Mouse (Mus musculus) liver, embryonic 12.5 days (tissue): ENCODE results near the gene Prkcb. TPM values are rescaled to one million over a fixed set of nuclear protein-coding genes. Genes with fewer than 3 reads are reported as not detected.

Experiments
- ATAC-seq: fragments of 200-750 bp; cut with Nextera tagmentation; 2 replicates; pipeline ENCODE4 v1.8.0; 2017; ENCODE audit warnings: moderate number of reproducible peaks, mild to moderate bottlenecking, moderate library complexity
- H3K27ac ChIP-seq: fragments of 300-500 bp; sonication (generic); 2 replicates; pipeline ENCODE4 v1.5.1; 2016; ENCODE audit warnings: mild to moderate bottlenecking
- H3K27me3 ChIP-seq: fragments of 300-500 bp; sonication (generic); replicated peaks from 2 replicates; pipeline ENCODE4 v1.6.1; 2016; ENCODE audit warnings: mild to moderate bottlenecking, moderate library complexity
- H3K36me3 ChIP-seq: fragments of 300-500 bp; sonication (generic); 2 replicates; pipeline ENCODE4 v1.6.1; 2016; ENCODE audit warnings: mild to moderate bottlenecking, moderate library complexity
- H3K4me1 ChIP-seq: fragments of 300-500 bp; sonication (generic); 2 replicates; pipeline ENCODE4 v1.6.1; 2016
- H3K4me2 ChIP-seq: fragments of 300-500 bp; sonication (generic); 2 replicates; pipeline ENCODE4 v1.6.1; 2016; ENCODE audit warnings: mild to moderate bottlenecking, moderate library complexity
- H3K4me3 ChIP-seq: fragments of 300-500 bp; sonication (generic); 2 replicates; pipeline ENCODE4 v1.5.1; 2016; ENCODE audit warnings: mild to moderate bottlenecking, moderate library complexity
- H3K9ac ChIP-seq: fragments of 300-500 bp; sonication (generic); 2 replicates; pipeline ENCODE4 v1.6.1; 2016; ENCODE audit warnings: mild to moderate bottlenecking, moderate library complexity
- H3K9me3 ChIP-seq: fragments of 300-500 bp; sonication (generic); replicated peaks from 2 replicates; pipeline ENCODE4 v1.6.1; 2016; ENCODE audit warnings: mild to moderate bottlenecking, moderate library complexity
- WGBS: fragments of 180-500 bp; shearing (Covaris S2); methylation state at CpG from one replicate; pipeline ENCODE4 v1.1.7; 2016; ENCODE audit not compliant: insufficient replicate concordance; 5-methylcytosine and 5-hydroxymethylcytosine counted together
- polyA plus RNA-seq: library from polyadenylated mRNA; unstranded; fragments of >200 nt; fragmentation: Nextera tagmentation; extraction: Ambion mirVana; gene quantifications from 2 replicates; pipeline ENCODE4 v1.2.1, GENCODE M21; 2016

Gene Prkcb
- polyA plus RNA-seq, 1 experiment from 2014 or later = 2.3 TPM

DNA sequence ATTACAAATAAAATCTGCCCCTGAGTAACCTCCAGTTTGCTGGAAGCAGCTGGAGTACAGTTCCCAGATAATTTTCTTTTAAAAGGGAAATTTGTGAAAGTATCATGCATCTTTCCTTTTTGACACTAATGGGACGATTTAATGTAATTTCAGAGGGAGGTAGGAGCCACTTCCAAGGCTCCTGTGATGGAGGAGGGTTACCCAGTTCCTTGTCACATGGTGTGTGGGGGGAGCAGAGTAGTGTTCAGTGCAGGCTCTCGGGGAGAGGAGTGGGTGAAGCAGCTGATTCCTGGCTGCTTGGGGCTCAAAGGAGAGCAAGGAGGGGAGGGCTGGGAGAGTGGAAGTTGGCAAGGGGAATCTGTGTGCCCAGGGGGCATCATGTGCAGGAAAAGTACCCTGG is 68.4 kb downstream of the Prkcb start:
- H3K36me3 ChIP-seq = no peaks in the 10 kb centered on the region

DNA sequence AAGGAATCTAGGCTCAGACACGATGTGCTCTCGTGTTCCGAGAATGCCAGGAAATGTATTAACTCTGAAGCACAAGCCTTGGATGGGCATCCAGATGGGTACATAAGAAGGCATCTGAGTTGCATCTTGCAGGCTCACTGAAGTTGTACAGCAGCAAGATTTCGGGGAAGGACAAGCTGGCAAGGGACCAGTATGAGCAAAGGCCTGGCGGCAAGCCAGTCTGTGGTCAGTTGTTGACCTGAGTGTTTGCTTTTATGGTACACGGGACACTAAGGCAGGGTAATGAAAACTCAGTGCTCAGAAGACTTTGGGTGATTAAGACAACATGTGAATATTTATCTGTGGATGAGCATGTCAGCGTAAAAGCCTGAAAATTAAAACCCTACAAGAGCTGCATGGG is 69.3 kb downstream of the Prkcb start:
- no peak overlapping the region for H3K4me3 ChIP-seq
- no peaks in the 10 kb centered on the region for H3K4me1 ChIP-seq
- WGBS = 75% methylated on average over 7 of the region's 7 CpGs
- H3K27me3 ChIP-seq = no peaks in the 10 kb centered on the region
- H3K27ac ChIP-seq = no peak overlapping the region
- no peak overlapping the region for H3K4me2 ChIP-seq
- H3K36me3 ChIP-seq = no peaks in the 10 kb centered on the region
- no peaks in the 10 kb centered on the region for H3K9me3 ChIP-seq
- no peak for ATAC-seq
- H3K9ac ChIP-seq = no peak overlapping the region

More for the DNA sequence above, 68.4 kb downstream of the Prkcb start:
- Histone ChIP-seq H3K27me3 (no peaks in the 10 kb centered on the region), H3K4me2 (no peak overlapping the region), H3K27ac (no peak overlapping the region), H3K9me3 (no peaks in the 10 kb centered on the region), H3K9ac (no peak overlapping the region), H3K4me1 (no peaks in the 10 kb centered on the region), H3K4me3 (no peak overlapping the region)
- ATAC-seq = no peak
- WGBS = 38% methylated on average over 2 of the region's 2 CpGs

DNA sequence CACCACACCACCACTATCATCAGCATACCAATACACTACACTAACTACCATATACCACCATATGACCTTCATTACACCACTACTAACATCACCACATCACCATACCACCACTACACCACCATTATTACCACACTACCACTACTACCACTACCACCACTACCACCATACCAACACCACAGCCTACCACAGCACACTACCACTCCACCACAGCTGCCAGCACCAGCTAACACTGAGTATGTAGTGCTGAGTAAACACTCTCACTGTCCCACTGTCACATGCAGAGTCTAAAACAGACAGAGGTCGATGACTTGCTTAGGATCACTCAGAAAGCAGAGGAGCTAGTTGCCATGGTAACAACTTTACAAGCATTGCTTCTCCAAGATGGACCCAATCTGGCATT is 78.1 kb downstream of the Prkcb start:
- no peak overlapping the region for H3K9ac ChIP-seq
- no peaks in the 10 kb centered on the region for H3K4me1 ChIP-seq
- H3K4me3 ChIP-seq = no peak overlapping the region
- no peak overlapping the region for H3K4me2 ChIP-seq
- ATAC-seq = no peak
- no peaks in the 10 kb centered on the region for H3K27me3 ChIP-seq
- H3K27ac ChIP-seq = no peak overlapping the region
- H3K36me3 ChIP-seq = no peaks in the 10 kb centered on the region
- no peaks in the 10 kb centered on the region for H3K9me3 ChIP-seq
- WGBS = 54% methylated on average over 1 of the region's 1 CpGs

DNA sequence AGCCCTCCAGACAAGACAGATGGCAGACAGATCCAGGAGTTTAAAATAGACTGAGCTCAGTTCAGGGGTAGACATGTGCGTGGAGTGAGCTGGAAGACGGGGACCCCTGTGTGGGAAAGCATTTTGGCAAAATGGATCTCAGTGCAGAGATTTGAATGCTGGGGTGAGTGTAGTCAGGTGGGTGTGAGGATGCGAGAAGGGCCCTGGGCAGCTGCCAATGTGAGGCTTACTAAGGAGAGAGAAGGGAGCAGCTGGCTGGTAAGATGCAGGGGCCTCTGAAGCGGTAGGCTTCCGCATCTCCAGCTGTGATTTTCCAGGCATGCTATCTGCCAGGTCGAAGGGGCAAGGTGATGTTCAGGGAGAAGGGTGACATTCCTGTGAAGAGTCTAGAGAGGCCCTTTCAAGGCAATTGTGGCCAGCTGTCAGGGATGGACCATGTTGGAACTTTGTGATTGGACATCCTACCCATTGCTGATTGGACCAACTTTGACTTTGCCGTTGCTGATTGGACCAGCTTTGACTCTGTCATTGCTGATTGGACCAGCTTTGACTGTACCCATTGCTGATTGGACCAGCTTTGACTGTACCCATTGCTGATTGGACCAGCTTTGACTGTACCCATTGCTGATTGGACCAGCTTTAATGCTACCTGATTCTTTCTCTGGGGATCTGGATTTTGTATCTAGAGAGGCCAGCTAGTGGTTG is 78.9 kb downstream of the Prkcb start:
- no peak overlapping the region for H3K4me3 ChIP-seq
- H3K36me3 ChIP-seq = no peaks in the 10 kb centered on the region
- no peak for ATAC-seq
- H3K27me3 ChIP-seq = no peaks in the 10 kb centered on the region
- no peak overlapping the region for H3K4me2 ChIP-seq
- no peak overlapping the region for H3K9ac ChIP-seq
- no peaks in the 10 kb centered on the region for H3K9me3 ChIP-seq
- no peaks in the 10 kb centered on the region for H3K4me1 ChIP-seq
- H3K27ac ChIP-seq = no peak overlapping the region
- 74% methylated on average over 7 of the region's 7 CpGs for WGBS

DNA sequence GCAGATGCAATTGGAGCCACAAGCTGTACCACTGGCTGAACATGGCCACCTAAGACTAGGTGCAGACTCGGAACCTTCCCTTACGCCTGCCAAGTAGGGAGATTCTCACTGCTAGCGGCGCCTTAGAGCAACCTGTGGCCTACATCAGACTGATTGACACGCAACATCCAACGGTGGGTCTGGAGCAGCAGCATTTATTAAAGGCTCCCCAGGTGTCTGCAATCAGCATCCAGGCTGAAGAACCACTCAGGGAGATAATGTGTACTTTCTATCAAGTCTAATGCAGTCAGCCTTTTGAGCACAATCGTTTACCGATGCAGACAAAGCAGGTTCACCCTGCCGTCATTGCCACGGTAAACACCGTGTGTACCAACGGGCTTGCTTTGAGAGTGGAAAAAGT is 81.9 kb downstream of the Prkcb start:
- no peaks in the 10 kb centered on the region for H3K4me1 ChIP-seq
- H3K9ac ChIP-seq = no peak overlapping the region
- H3K9me3 ChIP-seq = no peaks in the 10 kb centered on the region
- no peak overlapping the region for H3K4me3 ChIP-seq
- no peaks in the 10 kb centered on the region for H3K36me3 ChIP-seq
- no peak overlapping the region for H3K27ac ChIP-seq
- no peak for ATAC-seq
- no peaks in the 10 kb centered on the region for H3K27me3 ChIP-seq
- no peak overlapping the region for H3K4me2 ChIP-seq
- 82% methylated on average over 12 of the region's 12 CpGs for WGBS

DNA sequence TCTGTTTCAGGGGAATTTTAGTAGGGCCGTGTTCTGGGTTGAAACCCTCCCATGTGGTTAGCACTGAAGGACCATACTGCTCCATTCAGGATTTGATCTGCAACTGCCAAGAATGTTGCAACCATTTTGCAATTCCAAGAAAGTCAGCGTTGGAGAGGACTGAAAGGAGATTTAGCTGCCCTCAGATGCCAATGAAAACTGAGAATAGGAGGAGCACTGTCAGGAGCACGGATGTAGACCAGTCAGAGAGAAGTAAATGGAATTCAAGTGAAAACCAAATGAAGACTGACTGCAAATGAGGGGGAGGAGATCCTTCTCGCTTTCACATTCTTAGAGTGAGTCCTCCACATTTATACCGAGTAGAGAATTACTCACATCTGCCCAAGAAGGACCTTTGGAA is 83.4 kb downstream of the Prkcb start:
- no peak overlapping the region for H3K4me3 ChIP-seq
- no peak overlapping the region for H3K4me2 ChIP-seq
- no peak for ATAC-seq
- no peaks in the 10 kb centered on the region for H3K36me3 ChIP-seq
- H3K9me3 ChIP-seq = no peaks in the 10 kb centered on the region
- no peak overlapping the region for H3K27ac ChIP-seq
- no peaks in the 10 kb centered on the region for H3K4me1 ChIP-seq
- H3K9ac ChIP-seq = no peak overlapping the region
- 47% methylated on average over 5 of the region's 5 CpGs for WGBS
- H3K27me3 ChIP-seq = no peaks in the 10 kb centered on the region

DNA sequence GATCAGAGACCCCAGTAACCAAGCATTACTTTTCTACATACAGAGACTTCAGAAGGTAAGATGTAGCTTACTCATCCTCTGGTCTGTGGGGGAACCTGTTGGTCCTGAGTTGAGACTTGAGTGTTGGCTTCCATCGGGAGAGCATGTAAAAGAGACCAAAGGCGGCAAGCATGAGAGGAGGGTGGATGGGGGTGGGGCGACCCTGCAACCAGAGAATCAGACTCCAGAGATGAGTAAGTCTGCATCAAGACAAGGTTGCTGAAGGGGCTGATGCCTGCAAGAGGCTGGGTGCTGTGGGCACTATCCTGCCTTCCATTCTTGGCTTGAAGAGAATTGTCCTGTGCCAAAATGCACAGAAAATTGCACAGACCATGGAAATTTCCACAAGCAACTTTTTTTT is 83.8 kb downstream of the Prkcb start:
- no peaks in the 10 kb centered on the region for H3K4me1 ChIP-seq
- 54% methylated on average over 3 of the region's 3 CpGs for WGBS
- ATAC-seq = no peak

DNA sequence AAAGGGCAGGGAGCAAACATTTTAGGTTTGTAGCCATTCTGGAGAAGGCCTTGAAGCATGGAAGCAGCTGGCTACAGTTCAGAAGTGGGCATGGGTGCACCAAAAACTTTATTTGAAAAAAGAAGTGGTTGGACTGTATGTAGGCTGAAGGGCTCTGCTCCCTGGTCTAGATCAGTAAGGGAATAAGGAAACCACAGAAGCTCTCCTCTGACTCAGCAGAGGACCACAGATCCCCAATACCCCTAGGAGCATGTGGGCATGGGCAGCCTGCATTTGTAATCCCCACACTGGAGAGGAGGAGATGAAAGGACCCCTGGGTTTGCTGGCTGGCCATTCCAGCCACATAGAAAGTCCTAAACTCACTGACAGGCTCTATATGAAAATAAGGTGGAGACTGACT is 88.3 kb downstream of the Prkcb start:
- Histone ChIP-seq H3K4me2 (no peak overlapping the region), H3K27ac (no peak overlapping the region), H3K36me3 (no peaks in the 10 kb centered on the region), H3K4me1 (no peaks in the 10 kb centered on the region), H3K4me3 (no peak overlapping the region), H3K9ac (no peak overlapping the region), H3K27me3 (no peaks in the 10 kb centered on the region), H3K9me3 (no peaks in the 10 kb centered on the region)
- ATAC-seq = no peak

More for the DNA sequence above, 83.8 kb downstream of the Prkcb start:
- H3K36me3 ChIP-seq = no peaks in the 10 kb centered on the region
- H3K9ac ChIP-seq = no peak overlapping the region
- H3K9me3 ChIP-seq = no peaks in the 10 kb centered on the region
- H3K4me2 ChIP-seq = no peak overlapping the region
- H3K4me3 ChIP-seq = no peak overlapping the region
- H3K27ac ChIP-seq = no peak overlapping the region
- no peaks in the 10 kb centered on the region for H3K27me3 ChIP-seq

DNA sequence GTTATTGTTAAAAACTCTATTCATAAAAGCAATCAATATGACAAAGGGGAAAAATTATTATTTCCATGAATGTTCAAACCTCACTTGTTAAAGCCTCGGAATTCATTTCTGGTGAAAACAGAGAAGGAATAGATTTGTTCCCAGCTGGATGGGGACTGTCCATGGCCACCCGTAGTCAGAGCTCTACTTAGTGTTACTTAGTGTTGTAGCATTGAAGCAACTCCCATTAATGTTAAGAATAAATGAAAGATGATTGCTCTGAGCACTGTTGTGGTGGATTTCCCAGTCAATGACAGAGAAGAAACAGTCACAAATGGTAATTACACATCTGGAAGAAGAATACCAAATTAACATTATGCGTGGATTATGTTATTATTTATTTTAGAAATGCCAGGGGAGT is 89.4 kb downstream of the Prkcb start:
- no peaks in the 10 kb centered on the region for H3K27me3 ChIP-seq
- no peak overlapping the region for H3K4me3 ChIP-seq
- no peaks in the 10 kb centered on the region for H3K4me1 ChIP-seq
- no peaks in the 10 kb centered on the region for H3K36me3 ChIP-seq
- no peak overlapping the region for H3K4me2 ChIP-seq
- no peak overlapping the region for H3K9ac ChIP-seq
- no peak overlapping the region for H3K27ac ChIP-seq
- no peak for ATAC-seq
- 63% methylated on average over 3 of the region's 3 CpGs for WGBS
- no peaks in the 10 kb centered on the region for H3K9me3 ChIP-seq

DNA sequence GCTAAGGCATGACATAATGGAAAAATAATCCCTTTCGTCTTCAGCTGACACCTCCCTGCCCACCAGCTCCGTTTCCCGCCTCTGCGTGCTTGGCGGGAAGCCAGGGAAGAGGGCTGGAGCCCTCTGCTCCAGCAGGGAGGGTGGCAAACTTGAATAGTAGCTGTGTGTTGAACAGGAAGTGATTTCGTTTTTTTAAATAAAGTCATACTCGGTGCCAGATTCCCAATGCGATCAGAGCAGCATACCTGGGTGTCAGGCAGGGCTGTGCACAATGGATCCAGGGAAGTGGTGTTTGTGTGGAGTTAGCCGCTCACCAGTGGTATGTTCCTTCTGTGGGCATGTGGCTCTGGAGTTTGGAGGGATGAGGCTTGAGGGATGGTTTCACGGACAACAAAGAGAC is 89.9 kb downstream of the Prkcb start:
- Histone ChIP-seq H3K36me3 (no peaks in the 10 kb centered on the region), H3K4me1 (no peaks in the 10 kb centered on the region), H3K27ac (no peak overlapping the region), H3K4me2 (no peak overlapping the region), H3K9me3 (no peaks in the 10 kb centered on the region), H3K27me3 (no peaks in the 10 kb centered on the region), H3K4me3 (no peak overlapping the region), H3K9ac (no peak overlapping the region)
- ATAC-seq = no peak
- 57% methylated on average over 10 of the region's 10 CpGs for WGBS

DNA sequence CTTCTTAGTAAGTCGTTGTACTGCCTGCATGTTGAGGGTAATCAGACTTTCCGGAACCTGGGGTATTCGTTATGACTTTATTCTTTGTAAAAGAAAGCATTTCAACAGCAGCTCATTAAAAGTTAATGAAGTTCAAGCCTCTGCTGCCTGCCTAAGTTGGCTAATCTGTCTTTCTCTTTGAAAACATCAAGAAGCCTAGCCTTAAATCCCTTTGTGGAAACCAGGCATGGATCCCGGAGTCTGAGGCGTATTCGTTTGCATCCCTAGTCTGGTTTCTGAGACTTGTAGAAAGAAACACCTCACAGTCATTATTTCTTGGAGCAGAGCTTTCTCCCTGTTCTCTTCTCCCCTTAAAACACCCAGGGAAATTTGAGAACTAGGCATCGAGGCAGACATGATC is 90.7 kb downstream of the Prkcb start:
- ATAC-seq = no peak
- WGBS = 66% methylated on average over 7 of the region's 7 CpGs
- Histone ChIP-seq H3K36me3 (no peaks in the 10 kb centered on the region), H3K9me3 (no peaks in the 10 kb centered on the region), H3K4me1 (no peaks in the 10 kb centered on the region), H3K4me3 (no peak overlapping the region), H3K9ac (no peak overlapping the region), H3K4me2 (no peak overlapping the region), H3K27me3 (no peaks in the 10 kb centered on the region), H3K27ac (no peak overlapping the region)

DNA sequence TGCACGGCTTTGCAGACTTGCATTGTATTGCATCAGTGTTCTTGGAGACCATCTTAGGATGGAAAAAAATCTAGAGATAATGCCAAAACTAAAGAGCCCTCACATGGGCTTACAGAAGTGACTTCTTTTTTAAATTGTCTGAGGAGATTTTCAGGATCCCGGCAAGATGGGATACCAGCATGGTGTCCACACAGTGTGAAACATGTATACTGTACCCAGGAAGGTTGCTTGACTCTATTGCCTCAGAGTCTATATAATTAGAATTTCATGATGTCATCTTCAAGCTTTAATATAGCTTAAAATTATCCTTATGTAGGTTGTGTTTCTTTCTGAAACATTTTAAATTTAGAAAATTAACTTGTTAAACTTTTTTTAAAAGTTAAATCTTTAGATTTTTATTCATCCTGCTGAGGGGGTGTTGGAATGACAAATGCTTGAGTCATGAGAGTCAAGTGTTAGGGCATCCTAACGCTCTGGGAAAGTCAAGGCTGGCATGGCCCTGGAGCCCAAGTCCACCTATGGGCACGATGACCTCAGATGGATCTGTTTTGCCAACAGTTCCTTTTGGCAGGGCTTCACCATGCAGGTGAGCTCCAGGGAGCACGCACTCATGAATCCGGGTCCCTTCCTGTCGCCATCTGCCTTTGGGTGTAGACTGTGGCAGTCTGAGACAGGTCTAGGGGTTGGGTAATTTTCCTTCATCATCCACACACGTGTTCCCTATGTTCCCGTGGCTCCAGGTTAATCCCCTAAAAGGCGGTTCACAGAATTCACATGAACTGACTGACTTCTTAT is 92.0 kb downstream of the Prkcb start:
- WGBS = 55% methylated on average over 10 of the region's 10 CpGs
- Histone ChIP-seq H3K27me3 (no peaks in the 10 kb centered on the region), H3K36me3 (no peaks in the 10 kb centered on the region), H3K4me1 (no peaks in the 10 kb centered on the region), H3K27ac (no peak overlapping the region), H3K9ac (no peak overlapping the region), H3K4me3 (no peak overlapping the region), H3K9me3 (no peaks in the 10 kb centered on the region), H3K4me2 (no peak overlapping the region)
- ATAC-seq = no peak
